ENCODE assay signal across 17 mouse cellular contexts in genomic region chr5:93167919-93168516, GRCm38 (mm10). TPM values are rescaled to one million over a fixed set of nuclear protein-coding genes. Genes with fewer than 3 reads are reported as not detected.
DNase-seq lines count a peak whose midpoint lies in the region; ATAC-seq lines count a peak whose summit lies in the region.
"Had no signal": no experiment of that assay in that cellular context is flagged by ENCODE, and none has a peak within 500 bp of the region (broad histone marks: within the 10 kb centered on the region; RNA-seq: fewer than 3 reads in every experiment).

No protein-coding gene starts in this region.

- no peaks in the 10 kb centered on the region for H3K9me3 ChIP-seq in intestine, embryonic 14.5 days (ENCODE audit: control insufficient read depth, low read length)
- H3K9me3 ChIP-seq in intestine, embryonic 16.5 days (ENCODE audit: control insufficient read depth, low read length), result no peaks in the 10 kb centered on the region
- no peaks in the 10 kb centered on the region for H3K9me3 ChIP-seq in midbrain, embryonic 10.5 days (replicated peaks)
- H3K9me3 ChIP-seq: heart, embryonic 13.5 days; hindbrain, embryonic 15.5 days; limb, embryonic 13.5 days; neural tube, embryonic 13.5 days had no signal

- peak; percentile 41 for DNase-seq in intestine, embryonic 14.5 days (ENCODE audit: low spot score)
- peak; percentile 19 for DNase-seq in ES-CJ7 (ENCODE audit: low read depth, low spot score)
- no peak for DNase-seq in midbrain, embryonic 10.5 days (ENCODE audit: low spot score)
- no peak for DNase-seq in cerebellum, postnatal 25 days
- DNase-seq: cerebellum, adult 11-12 months; kidney, adult 2 months; kidney, postnatal 36 days; lung, adult 18-20 months had no signal

- peaks cover 89% of the 10 kb centered on the region for H3K36me3 ChIP-seq in intestine, embryonic 14.5 days (ENCODE audit: control insufficient read depth, insufficient read depth, low read length)
- peaks cover 20% of the 10 kb centered on the region for H3K36me3 ChIP-seq in intestine, embryonic 16.5 days (ENCODE audit: control insufficient read depth, insufficient read depth, low read length)
- peaks cover 96% of the 10 kb centered on the region for H3K36me3 ChIP-seq in midbrain, embryonic 10.5 days

- 93% methylated on average over 11 of the region's 11 CpGs for WGBS in intestine, embryonic 14.5 days
- WGBS in intestine, embryonic 16.5 days, result 92% methylated on average over 11 of the region's 11 CpGs
- 93% methylated on average over 11 of the region's 11 CpGs for WGBS in midbrain, embryonic 10.5 days

- H3K9ac ChIP-seq in intestine, embryonic 14.5 days (ENCODE audit: low read length), result no peak overlapping the region
- H3K9ac ChIP-seq in intestine, embryonic 16.5 days (ENCODE audit: low read depth, low read length), result no peak overlapping the region
- H3K9ac ChIP-seq: heart, embryonic 13.5 days; hindbrain, embryonic 15.5 days; limb, embryonic 13.5 days; neural tube, embryonic 13.5 days had no signal

- no peak overlapping the region for H3K4me3 ChIP-seq in intestine, embryonic 14.5 days (ENCODE audit: low read depth, low read length)
- no peak overlapping the region for H3K4me3 ChIP-seq in intestine, embryonic 16.5 days (ENCODE audit: low read length)
- H3K4me3 ChIP-seq in midbrain, embryonic 10.5 days, result no peak overlapping the region
- H3K4me3 ChIP-seq: heart, embryonic 13.5 days; hindbrain, embryonic 15.5 days; limb, embryonic 13.5 days; neural tube, embryonic 13.5 days had no signal

- ATAC-seq in intestine, embryonic 14.5 days (replicated peaks; ENCODE audit: low FRiP score, low TSS enrichment, low read depth), result no peak
- ATAC-seq in intestine, embryonic 16.5 days, result no peak
- peak; percentile 55; the same call in 1 of the 2 replicates for ATAC-seq in common myeloid progenitor, adult 5-6 weeks (replicated peaks; ENCODE audit: low read depth, poor library complexity, severe bottlenecking)
- ATAC-seq in megakaryocyte progenitor cell, adult 5-6 weeks (replicated peaks; ENCODE audit: poor library complexity), result peak; percentile 79
- ATAC-seq: activated CD4-positive, CD25-positive, alpha-beta regulatory T cell, adult 4 months had no signal

- no peak overlapping the region for H3K4me2 ChIP-seq in intestine, embryonic 14.5 days (ENCODE audit: low read length)
- no peak overlapping the region for H3K4me2 ChIP-seq in intestine, embryonic 16.5 days (ENCODE audit: low read depth, low read length)
- H3K4me2 ChIP-seq: heart, embryonic 13.5 days; hindbrain, embryonic 15.5 days; limb, embryonic 13.5 days; neural tube, embryonic 13.5 days had no signal

- H3K27ac ChIP-seq in intestine, embryonic 14.5 days (ENCODE audit: low read depth), result no peak overlapping the region
- H3K27ac ChIP-seq in intestine, embryonic 16.5 days (ENCODE audit: low read length), result no peak overlapping the region
- H3K27ac ChIP-seq in midbrain, embryonic 10.5 days (replicated peaks), result no peak overlapping the region
- H3K27ac ChIP-seq: heart, embryonic 13.5 days; hindbrain, embryonic 15.5 days; neural tube, embryonic 13.5 days had no signal

- no peaks in the 10 kb centered on the region for H3K27me3 ChIP-seq in intestine, embryonic 14.5 days (replicated peaks; ENCODE audit: control insufficient read depth, insufficient read depth, low read length)
- no peaks in the 10 kb centered on the region for H3K27me3 ChIP-seq in intestine, embryonic 16.5 days (replicated peaks; ENCODE audit: control insufficient read depth, insufficient read depth, low read length)
- no peaks in the 10 kb centered on the region for H3K27me3 ChIP-seq in midbrain, embryonic 10.5 days (ENCODE audit: low read depth, poor library complexity, severe bottlenecking)
- H3K27me3 ChIP-seq: heart, embryonic 13.5 days; hindbrain, embryonic 15.5 days; limb, embryonic 13.5 days; neural tube, embryonic 13.5 days had no signal

- no peaks in the 10 kb centered on the region for H3K4me1 ChIP-seq in intestine, embryonic 14.5 days (replicated peaks; ENCODE audit: control insufficient read depth, insufficient read depth, low read length)
- H3K4me1 ChIP-seq in intestine, embryonic 16.5 days (ENCODE audit: control insufficient read depth, insufficient read depth, low read length), result no peaks in the 10 kb centered on the region
- no peaks in the 10 kb centered on the region for H3K4me1 ChIP-seq in midbrain, embryonic 10.5 days
- H3K4me1 ChIP-seq: hindbrain, embryonic 15.5 days; neural tube, embryonic 13.5 days had no signal

RNA-seq across cellular contexts. Expression of gene Ccni, which starts 38.3 kb away (rescaled TPM):
- polyA plus RNA-seq in intestine, embryonic 14.5 days (2014; fragmentation: Nextera tagmentation; extraction: Ambion mirVana), result 112 and 116 TPM in 2 replicates
- polyA plus RNA-seq in intestine, embryonic 16.5 days (2015; fragmentation: Nextera tagmentation; extraction: Ambion mirVana), result 67.5 and 69.2 TPM in 2 replicates
- total RNA-seq in common myeloid progenitor, adult 5-6 weeks (2017), result 161 and 175 TPM in 2 replicates
- 184 and 191 TPM in 2 replicates for total RNA-seq in megakaryocyte progenitor cell, adult 5-6 weeks (2015)
- 159 and 163 TPM in 2 replicates for total RNA-seq in megakaryocyte progenitor cell, adult 5-6 weeks (2017)
- 105 and 115 TPM in 2 replicates for polyA plus RNA-seq in midbrain, embryonic 10.5 days (2016; fragmentation: Nextera tagmentation; extraction: Ambion mirVana)

RNA-seq across cellular contexts. Expression of gene 2010109A12Rik, which starts 38.3 kb away (rescaled TPM):
- polyA plus RNA-seq in intestine, embryonic 14.5 days (2014; fragmentation: Nextera tagmentation; extraction: Ambion mirVana), result 1.0 and 1.5 TPM in 2 replicates
- 1.8 and 2.1 TPM in 2 replicates for polyA plus RNA-seq in intestine, embryonic 16.5 days (2015; fragmentation: Nextera tagmentation; extraction: Ambion mirVana)
- 1.3 and 5.7 TPM in 2 replicates for total RNA-seq in common myeloid progenitor, adult 5-6 weeks (2017)
- total RNA-seq in megakaryocyte progenitor cell, adult 5-6 weeks (2015), result 0.77 and 0.90 TPM in 2 replicates
- 3.0 and 4.3 TPM in 2 replicates for total RNA-seq in megakaryocyte progenitor cell, adult 5-6 weeks (2017)
- polyA plus RNA-seq in midbrain, embryonic 10.5 days (2016; fragmentation: Nextera tagmentation; extraction: Ambion mirVana), result 2.7 and 3.0 TPM in 2 replicates
- total RNA-seq: midbrain, postnatal 0 days had no signal

Comparison
In these comparisons a context has a peak if more than half of its experiments do, and no peak if none do; other contexts are left out.
1. ATAC-seq: peak in common myeloid progenitor, adult 5-6 weeks (single experiment) and megakaryocyte progenitor cell, adult 5-6 weeks (single experiment); none in intestine, embryonic 14.5 days (single experiment) and intestine, embryonic 16.5 days (single experiment).
2. DNase-seq: peak in intestine, embryonic 14.5 days (single experiment) and ES-CJ7 (single experiment); none in midbrain, embryonic 10.5 days (single experiment) and cerebellum, postnatal 25 days (0 of 2).